Mouse (Mus musculus) hindbrain, embryonic 16.5 days (tissue): ENCODE measurements around the gene Gm1527. TPM values are rescaled to one million over a fixed set of nuclear protein-coding genes. Genes with fewer than 3 reads are reported as not detected.

ENCODE experiments used
- polyA plus RNA-seq: library from polyadenylated mRNA; unstranded; fragments of >200 nt; fragmentation: Nextera tagmentation; extraction: Ambion mirVana; gene quantifications from 2 replicates; pipeline ENCODE4 v1.2.1, GENCODE M21; 2015

The Gm1527 gene
- polyA plus RNA-seq, 1 experiment from 2014 or later: not detected

Other genes starting within 250 kb of the Gm1527 start
- gene Slc2a2, start 194.7 kb upstream of the Gm1527 start, polyA plus RNA-seq: 0.08 TPM in 1 of 2 replicates, not detected in the other
- gene Eif5a2, start 111.3 kb upstream of the Gm1527 start, polyA plus RNA-seq: 10.1 and 11.7 TPM in 2 replicates
- 188 and 219 TPM in 2 replicates for gene Rpl22l1, start 87.2 kb upstream of the Gm1527 start, polyA plus RNA-seq
- gene Egfem1, start 189.4 kb downstream of the Gm1527 start, polyA plus RNA-seq: 4.6 and 6.4 TPM in 2 replicates